Mouse (Mus musculus) liver, postnatal 0 days (tissue): ENCODE results near the gene Smcr8.

Experiments
- CTCF ChIP-seq: sonication (generic); IDR thresholded peaks from 2 replicates; pipeline ENCODE4 v1.5.1; 2016; ENCODE audit warnings: antibody characterized with exemption, low read depth
- EP300 ChIP-seq: IDR thresholded peaks from 2 replicates; pipeline ENCODE4 v1.6.1; 2016; ENCODE audit warnings: antibody characterized with exemption, low read depth, mild to moderate bottlenecking

GRCm38 (mm10) chr11:60770776-60771175, 6.5 kb upstream of the Smcr8 start:
- TF ChIP-seq CTCF: no peak
- no peak for TF ChIP-seq EP300
